Mouse (Mus musculus): ENCODE data around the gene Prr5. TPM values are rescaled to one million over a fixed set of nuclear protein-coding genes. Genes with fewer than 3 reads are reported as not detected.

Gene Prr5
- total and polyA plus RNA-seq, 2 experiments, result 2.2 to 9.4 TPM

DNA sequence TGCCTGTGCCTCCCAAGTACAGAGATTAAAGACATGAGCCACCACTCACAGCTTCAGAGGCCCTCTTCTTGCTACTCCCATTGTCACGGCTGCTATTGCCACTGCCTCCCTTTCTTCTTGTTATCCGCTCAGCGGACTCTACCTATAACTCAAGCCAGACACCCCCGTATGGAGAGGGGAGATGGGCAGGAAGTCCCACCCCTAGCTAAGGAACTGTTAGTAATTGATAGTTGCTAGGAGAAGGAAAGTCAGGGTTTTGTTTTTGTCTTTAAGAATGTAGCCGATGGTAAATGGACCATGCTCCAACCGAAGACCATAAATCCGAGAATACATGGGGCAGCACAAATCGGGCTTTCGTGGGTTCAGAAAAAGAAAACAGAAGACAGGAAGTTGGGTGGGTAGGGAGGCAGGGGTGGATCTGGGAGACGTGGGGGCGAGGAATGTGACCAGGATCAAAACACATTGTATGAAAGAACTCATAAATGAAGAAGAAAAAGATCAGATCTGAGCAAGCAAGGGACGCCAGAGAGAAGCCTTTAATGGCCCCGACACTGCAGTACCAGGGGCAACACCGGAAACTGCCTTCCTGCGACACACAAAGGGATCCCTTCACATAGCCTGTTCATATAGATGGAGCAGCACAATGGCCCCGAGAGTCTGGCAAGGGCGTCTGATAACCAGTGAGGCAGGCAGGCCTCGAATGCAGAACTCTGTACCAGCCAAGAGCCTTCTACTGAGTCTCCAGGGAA lies 62.4 kb downstream of the Prr5 start:
- Histone ChIP-seq H3K36me3 (ENCODE audit: control insufficient read depth, insufficient read depth, low read length) (no peaks in the 10 kb centered on the region), H3K79me2 (ENCODE audit: control insufficient read depth, insufficient read depth, low read length) (no peaks in the 10 kb centered on the region), H3K27ac (replicated peaks; ENCODE audit: insufficient read depth, low read depth, low read length) (no peak overlapping the region), H3K27me3 (ENCODE audit: control insufficient read depth, insufficient read depth, low read length) (no peaks in the 10 kb centered on the region), H3K4me1 (ENCODE audit: control insufficient read depth, insufficient read depth, low read length) (no peaks in the 10 kb centered on the region), H3K9ac (ENCODE audit: low read depth, low read length) (no peak overlapping the region), H3K4me3 (ENCODE audit: insufficient read depth, low read depth, low read length) (no peak overlapping the region)
- WGBS, result 78% methylated on average over 18 of the region's 18 CpGs
- TF ChIP-seq POLR2A (IDR thresholded peaks at IDR 0.05; ENCODE audit: extremely low read depth, insufficient read depth, low read length), result no peak
- DNase-seq (ENCODE audit: extremely low read depth, low read depth, low spot score), result no peak

DNA sequence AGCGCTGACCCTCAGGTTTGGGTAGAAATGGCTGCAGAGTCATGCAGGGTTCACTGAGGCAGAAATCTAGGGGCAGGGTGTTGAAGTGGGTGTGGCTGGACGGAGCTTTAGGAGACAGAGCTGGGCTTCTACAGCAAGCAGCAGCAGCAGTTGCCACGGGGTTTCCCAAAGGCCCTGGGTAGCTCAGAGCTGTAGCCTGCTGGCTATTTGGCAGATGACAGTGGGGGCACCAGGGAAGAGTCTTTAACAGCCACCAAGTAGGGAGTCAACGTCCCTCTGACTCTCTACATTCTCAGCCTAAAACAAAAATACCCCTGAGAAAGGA lies 63.0 kb downstream of the Prr5 start:
- H3K4me3 ChIP-seq (ENCODE audit: insufficient read depth, low read depth, low read length), result no peak overlapping the region
- 77% methylated on average over 4 of the region's 4 CpGs for WGBS
- no peak overlapping the region for H3K27ac ChIP-seq (replicated peaks; ENCODE audit: insufficient read depth, low read depth, low read length)
- H3K4me1 ChIP-seq (ENCODE audit: control insufficient read depth, insufficient read depth, low read length), result no peaks in the 10 kb centered on the region
- no peaks in the 10 kb centered on the region for H3K36me3 ChIP-seq (ENCODE audit: control insufficient read depth, insufficient read depth, low read length)
- no peak overlapping the region for H3K9ac ChIP-seq (ENCODE audit: low read depth, low read length)
- H3K79me2 ChIP-seq (ENCODE audit: control insufficient read depth, insufficient read depth, low read length), result no peaks in the 10 kb centered on the region
- TF ChIP-seq CTCF (IDR thresholded peaks at IDR 0.05; ENCODE audit: low read depth, low read length) (no peak), POLR2A (IDR thresholded peaks at IDR 0.05; ENCODE audit: extremely low read depth, insufficient read depth, low read length) (no peak)
- no peak for DNase-seq (ENCODE audit: extremely low read depth, low read depth, low spot score)
- H3K27me3 ChIP-seq (ENCODE audit: control insufficient read depth, insufficient read depth, low read length), result no peaks in the 10 kb centered on the region

DNA sequence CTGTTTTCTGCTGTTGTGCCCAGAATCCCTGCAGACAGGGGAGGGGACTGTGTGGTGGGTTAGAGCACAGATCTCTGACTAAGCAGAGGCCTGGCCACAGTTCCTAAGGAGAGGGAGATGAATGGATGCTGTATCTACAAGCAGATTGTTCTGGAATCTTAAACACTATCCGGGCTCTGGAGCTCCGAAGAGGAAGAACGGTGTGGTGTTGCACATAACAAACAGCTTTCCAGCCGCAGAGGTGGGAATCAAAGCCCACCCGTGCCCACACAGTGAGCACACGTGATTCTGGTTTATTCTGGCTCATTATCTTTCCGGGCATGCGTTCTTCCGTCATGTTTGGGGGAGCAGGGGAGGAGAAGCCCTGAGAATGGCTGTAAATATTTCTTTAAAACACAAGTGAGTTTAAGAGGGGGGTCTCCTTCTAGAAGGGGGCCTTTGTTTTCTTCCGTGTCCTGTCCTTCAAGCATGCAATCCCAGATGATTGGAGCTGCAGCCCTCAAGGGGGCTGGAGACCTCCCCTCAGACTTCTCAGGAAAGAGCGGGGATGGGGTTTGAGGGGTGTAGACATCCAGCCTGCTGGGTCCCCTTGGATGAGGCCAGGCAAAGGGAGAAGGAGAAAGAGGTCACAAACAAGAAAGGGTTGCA lies 67.0 kb downstream of the Prr5 start:
- Histone ChIP-seq H3K36me3 (ENCODE audit: control insufficient read depth, insufficient read depth, low read length) (no peaks in the 10 kb centered on the region), H3K4me1 (ENCODE audit: control insufficient read depth, insufficient read depth, low read length) (no peaks in the 10 kb centered on the region), H3K27ac (replicated peaks; ENCODE audit: insufficient read depth, low read depth, low read length) (no peak overlapping the region), H3K27me3 (ENCODE audit: control insufficient read depth, insufficient read depth, low read length) (no peaks in the 10 kb centered on the region), H3K4me3 (ENCODE audit: insufficient read depth, low read depth, low read length) (no peak overlapping the region), H3K79me2 (ENCODE audit: control insufficient read depth, insufficient read depth, low read length) (no peaks in the 10 kb centered on the region), H3K9ac (ENCODE audit: low read depth, low read length) (no peak overlapping the region)
- DNase-seq (ENCODE audit: extremely low read depth, low read depth, low spot score), result no peak
- WGBS, result 84% methylated on average over 11 of the region's 11 CpGs
- TF ChIP-seq CTCF (IDR thresholded peaks at IDR 0.05; ENCODE audit: low read depth, low read length) (no peak), POLR2A (IDR thresholded peaks at IDR 0.05; ENCODE audit: extremely low read depth, insufficient read depth, low read length) (no peak)

DNA sequence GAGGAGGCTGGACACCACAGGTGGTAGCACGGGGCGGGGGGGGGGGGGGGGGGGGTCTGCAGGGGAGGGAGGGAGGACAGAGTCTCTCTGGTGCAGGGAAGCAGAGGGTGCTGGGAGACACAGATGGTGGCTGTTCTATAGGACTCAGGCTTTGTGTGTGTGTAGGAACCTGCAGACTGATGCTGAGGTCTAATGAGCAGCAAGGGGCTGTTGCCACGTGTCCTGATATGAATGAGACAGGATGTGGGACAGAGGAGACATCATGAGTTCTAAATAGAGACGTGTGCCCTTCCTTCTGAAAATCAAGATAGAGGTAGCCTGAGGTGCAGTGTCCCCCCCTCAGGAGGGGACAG lies 67.5 kb downstream of the Prr5 start:
- TF ChIP-seq CTCF (IDR thresholded peaks at IDR 0.05; ENCODE audit: low read depth, low read length) (no peak), POLR2A (IDR thresholded peaks at IDR 0.05; ENCODE audit: extremely low read depth, insufficient read depth, low read length) (no peak)
- Histone ChIP-seq H3K79me2 (ENCODE audit: control insufficient read depth, insufficient read depth, low read length) (no peaks in the 10 kb centered on the region), H3K4me1 (ENCODE audit: control insufficient read depth, insufficient read depth, low read length) (no peaks in the 10 kb centered on the region), H3K4me3 (ENCODE audit: insufficient read depth, low read depth, low read length) (no peak overlapping the region), H3K27me3 (ENCODE audit: control insufficient read depth, insufficient read depth, low read length) (no peaks in the 10 kb centered on the region), H3K9ac (ENCODE audit: low read depth, low read length) (no peak overlapping the region), H3K27ac (replicated peaks; ENCODE audit: insufficient read depth, low read depth, low read length) (no peak overlapping the region), H3K36me3 (ENCODE audit: control insufficient read depth, insufficient read depth, low read length) (no peaks in the 10 kb centered on the region)
- 61% methylated on average over 4 of the region's 4 CpGs for WGBS
- no peak for DNase-seq (ENCODE audit: extremely low read depth, low read depth, low spot score)

DNA sequence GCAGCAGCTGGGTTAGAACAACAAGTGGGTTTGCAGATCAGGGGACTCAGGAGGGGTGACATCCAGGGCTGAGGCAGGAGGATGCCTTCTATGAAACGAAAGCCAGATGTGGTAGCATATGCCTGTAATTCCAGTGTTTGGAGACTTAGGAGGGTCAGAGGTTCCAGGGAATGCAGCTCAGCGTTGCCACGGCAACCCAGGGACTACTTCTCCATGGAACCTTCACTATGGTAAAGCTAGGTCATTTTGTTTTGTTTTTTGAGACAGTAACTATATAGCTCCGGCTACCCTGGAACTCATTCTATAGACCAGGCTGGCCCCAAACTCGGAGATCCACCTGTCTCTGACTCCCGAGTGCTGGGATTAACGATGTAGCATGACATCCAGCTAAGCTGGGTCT lies 68.8 kb downstream of the Prr5 start:
- Histone ChIP-seq H3K79me2 (ENCODE audit: control insufficient read depth, insufficient read depth, low read length) (no peaks in the 10 kb centered on the region), H3K9ac (ENCODE audit: low read depth, low read length) (no peak overlapping the region), H3K27ac (replicated peaks; ENCODE audit: insufficient read depth, low read depth, low read length) (no peak overlapping the region), H3K27me3 (ENCODE audit: control insufficient read depth, insufficient read depth, low read length) (no peaks in the 10 kb centered on the region), H3K4me1 (ENCODE audit: control insufficient read depth, insufficient read depth, low read length) (no peaks in the 10 kb centered on the region), H3K4me3 (ENCODE audit: insufficient read depth, low read depth, low read length) (no peak overlapping the region), H3K36me3 (ENCODE audit: control insufficient read depth, insufficient read depth, low read length) (no peaks in the 10 kb centered on the region)
- DNase-seq (ENCODE audit: extremely low read depth, low read depth, low spot score), result no peak
- no peak for TF ChIP-seq POLR2A (IDR thresholded peaks at IDR 0.05; ENCODE audit: extremely low read depth, insufficient read depth, low read length)
- TF ChIP-seq CTCF (IDR thresholded peaks at IDR 0.05; ENCODE audit: low read depth, low read length), result no peak
- 91% methylated on average over 7 of the region's 7 CpGs for WGBS

DNA sequence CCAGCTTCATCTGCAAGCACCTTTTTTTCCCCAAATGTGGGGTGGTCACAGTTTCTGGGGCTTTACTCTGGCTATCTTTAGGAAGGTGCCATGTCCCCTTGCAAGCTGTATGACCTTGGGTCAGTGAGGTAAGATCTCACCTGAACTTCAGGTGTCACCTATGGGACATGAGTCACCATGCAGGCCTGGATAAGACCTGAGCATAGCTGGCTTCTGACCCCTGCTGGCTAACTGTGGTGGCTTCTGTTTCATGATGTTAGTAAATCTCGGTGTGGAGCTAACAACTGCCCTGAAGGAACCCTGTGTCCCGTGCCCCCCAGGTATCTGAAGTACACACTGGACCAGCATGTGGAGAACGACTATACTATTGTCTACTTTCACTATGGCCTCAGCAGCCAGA lies 72.2 kb downstream of the Prr5 start:
- no peak for DNase-seq (ENCODE audit: extremely low read depth, low read depth, low spot score)
- Histone ChIP-seq H3K27me3 (ENCODE audit: control insufficient read depth, insufficient read depth, low read length) (no peaks in the 10 kb centered on the region), H3K27ac (replicated peaks; ENCODE audit: insufficient read depth, low read depth, low read length) (no peak overlapping the region), H3K36me3 (ENCODE audit: control insufficient read depth, insufficient read depth, low read length) (no peaks in the 10 kb centered on the region), H3K9ac (ENCODE audit: low read depth, low read length) (no peak overlapping the region), H3K79me2 (ENCODE audit: control insufficient read depth, insufficient read depth, low read length) (no peaks in the 10 kb centered on the region), H3K4me3 (ENCODE audit: insufficient read depth, low read depth, low read length) (no peak overlapping the region), H3K4me1 (ENCODE audit: control insufficient read depth, insufficient read depth, low read length) (no peaks in the 10 kb centered on the region)
- WGBS, result 64% methylated on average over 3 of the region's 3 CpGs
- TF ChIP-seq CTCF (IDR thresholded peaks at IDR 0.05; ENCODE audit: low read depth, low read length) (no peak), POLR2A (IDR thresholded peaks at IDR 0.05; ENCODE audit: extremely low read depth, insufficient read depth, low read length) (no peak)

All from liver, adult 2 months (tissue).